Mouse (Mus musculus) spleen, adult 18-20 months (tissue): ENCODE data around the gene Gm21119.
"Not testable (repeated sequence)": the region's sequence is repeated elsewhere in the genome, so short reads cannot be mapped to it uniquely, and the experiment has no call there.

ENCODE experiments used
- DNase-seq, 2 experiments: peaks; one replicate each; pipeline ENCODE4 v3.0.0; 2022; ENCODE audit warnings: mixed read lengths in 2 of 2

The Gm21119 gene

GRCm38 (mm10) chr8:20678418-20678817 is 63.7 kb downstream of the Gm21119 start:
- not testable (repeated sequence) for DNase-seq
